Mouse (Mus musculus): ENCODE data around the gene Nefh. TPM values are rescaled to one million over a fixed set of nuclear protein-coding genes. Genes with fewer than 3 reads are reported as not detected.
A peak's percentile ranks its signal among the peaks of the same experiment; 100 is the strongest.

Gene Nefh
- polyA plus RNA-seq, 1 experiment from 2014 or later, result 0.11 TPM

DNA sequence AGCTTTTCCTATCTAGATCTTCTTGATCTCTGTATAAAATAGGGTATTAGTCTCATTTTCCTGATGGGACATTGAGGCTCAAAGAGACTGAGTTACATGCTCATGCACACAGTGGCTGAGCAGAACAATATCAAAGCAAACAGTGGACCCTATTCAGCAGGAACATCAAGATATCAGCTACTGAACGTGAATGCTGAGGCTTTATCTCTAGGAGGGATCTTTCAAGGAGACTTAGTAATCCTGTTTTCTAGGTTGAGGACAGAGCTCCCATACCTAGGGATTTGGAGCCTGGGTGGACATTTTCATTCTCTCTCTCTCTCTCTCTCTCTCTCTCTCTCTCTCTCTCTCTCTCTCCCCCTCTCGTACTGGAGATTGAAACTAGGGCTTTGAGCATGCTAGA lies 35.7 kb upstream of the Nefh start:
- no peaks in the 10 kb centered on the region for H3K36me3 ChIP-seq (ENCODE audit: control insufficient read depth, insufficient read depth)
- H3K4me3 ChIP-seq (ENCODE audit: low read depth, low read length), result no peak overlapping the region
- no peaks in the 10 kb centered on the region for H3K9me3 ChIP-seq (replicated peaks; ENCODE audit: control insufficient read depth, low read length)
- H3K27me3 ChIP-seq (ENCODE audit: control insufficient read depth, insufficient read depth, low read depth, low read length), result no peaks in the 10 kb centered on the region
- no peak for ATAC-seq (ENCODE audit: low read depth)
- H3K4me2 ChIP-seq (ENCODE audit: low read depth, low read length), result no peak overlapping the region
- 42% methylated on average over 2 of the region's 2 CpGs for WGBS (ENCODE audit: insufficient replicate concordance)
- H3K4me1 ChIP-seq (ENCODE audit: control insufficient read depth, low read depth, low read length), result peaks cover 24% of the 10 kb centered on the region
- no peak overlapping the region for H3K27ac ChIP-seq (ENCODE audit: low read length)
- no peak overlapping the region for H3K9ac ChIP-seq (ENCODE audit: low read depth, low read length)

DNA sequence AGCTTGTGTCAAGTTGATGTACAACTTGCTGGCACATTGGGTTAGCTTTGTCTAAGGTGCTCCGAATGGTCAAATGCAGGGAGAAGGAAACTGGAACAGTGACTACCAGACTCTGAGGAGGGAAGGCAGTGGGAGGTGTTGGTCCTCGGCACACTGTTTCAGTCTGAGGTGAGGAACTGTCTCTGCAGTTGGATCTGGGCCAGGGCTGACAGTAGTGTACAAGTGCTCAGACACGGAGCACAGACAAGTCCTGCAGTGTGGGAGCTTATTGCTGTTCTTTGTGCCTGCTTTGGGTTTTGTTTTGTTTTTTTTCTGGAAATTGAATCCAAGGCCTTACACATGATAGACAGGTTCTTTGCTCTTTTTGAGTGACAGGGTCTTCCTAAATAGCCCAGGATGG lies 35.1 kb upstream of the Nefh start:
- no peaks in the 10 kb centered on the region for H3K9me3 ChIP-seq (replicated peaks; ENCODE audit: control insufficient read depth, low read length)
- H3K4me1 ChIP-seq (ENCODE audit: control insufficient read depth, low read depth, low read length), result peaks cover 18% of the 10 kb centered on the region
- no peaks in the 10 kb centered on the region for H3K27me3 ChIP-seq (ENCODE audit: control insufficient read depth, insufficient read depth, low read depth, low read length)
- no peak overlapping the region for H3K9ac ChIP-seq (ENCODE audit: low read depth, low read length)
- H3K4me2 ChIP-seq (ENCODE audit: low read depth, low read length), result no peak overlapping the region
- no peak overlapping the region for H3K4me3 ChIP-seq (ENCODE audit: low read depth, low read length)
- WGBS (ENCODE audit: insufficient replicate concordance), result 62% methylated on average over 3 of the region's 3 CpGs
- H3K27ac ChIP-seq (ENCODE audit: low read length), result no peak overlapping the region
- no peak for ATAC-seq (ENCODE audit: low read depth)
- no peaks in the 10 kb centered on the region for H3K36me3 ChIP-seq (ENCODE audit: control insufficient read depth, insufficient read depth)

DNA sequence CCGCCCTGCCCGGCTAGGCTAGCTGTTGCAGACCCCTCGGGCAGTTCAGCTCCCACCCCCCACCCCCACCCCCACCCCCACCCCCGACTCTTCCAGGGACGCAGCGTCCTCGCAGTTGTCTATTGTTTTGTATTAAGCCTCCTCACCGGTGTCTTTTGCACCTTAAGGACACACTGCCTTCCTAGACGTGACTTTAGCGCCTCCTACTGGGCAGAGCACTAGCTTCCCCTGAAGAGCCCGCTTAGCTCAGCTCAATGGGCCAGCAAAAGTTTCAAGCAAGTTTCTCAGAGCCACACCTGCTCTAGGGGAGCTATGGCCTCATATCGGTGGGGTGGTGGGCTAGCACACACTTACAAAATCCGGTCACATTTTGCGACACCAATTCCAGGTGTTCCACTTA lies 27.8 kb upstream of the Nefh start:
- no peak overlapping the region for H3K9ac ChIP-seq (ENCODE audit: low read depth, low read length)
- no peak for ATAC-seq (ENCODE audit: low read depth)
- no peak overlapping the region for H3K4me3 ChIP-seq (ENCODE audit: low read depth, low read length)
- H3K9me3 ChIP-seq (replicated peaks; ENCODE audit: control insufficient read depth, low read length), result no peaks in the 10 kb centered on the region
- 0 out of 2 replicates have a peak overlapping the region, but pooled peaks have one; percentile 8 for H3K4me2 ChIP-seq (ENCODE audit: low read depth, low read length)
- H3K27me3 ChIP-seq (ENCODE audit: control insufficient read depth, insufficient read depth, low read depth, low read length), result no peaks in the 10 kb centered on the region
- no peaks in the 10 kb centered on the region for H3K36me3 ChIP-seq (ENCODE audit: control insufficient read depth, insufficient read depth)
- H3K27ac ChIP-seq (ENCODE audit: low read length), result no peak overlapping the region
- WGBS (ENCODE audit: insufficient replicate concordance), result 9% methylated on average over 14 of the region's 14 CpGs
- peaks cover 5% of the 10 kb centered on the region; the same call in 1 of the 2 replicates for H3K4me1 ChIP-seq (ENCODE audit: control insufficient read depth, low read depth, low read length)

DNA sequence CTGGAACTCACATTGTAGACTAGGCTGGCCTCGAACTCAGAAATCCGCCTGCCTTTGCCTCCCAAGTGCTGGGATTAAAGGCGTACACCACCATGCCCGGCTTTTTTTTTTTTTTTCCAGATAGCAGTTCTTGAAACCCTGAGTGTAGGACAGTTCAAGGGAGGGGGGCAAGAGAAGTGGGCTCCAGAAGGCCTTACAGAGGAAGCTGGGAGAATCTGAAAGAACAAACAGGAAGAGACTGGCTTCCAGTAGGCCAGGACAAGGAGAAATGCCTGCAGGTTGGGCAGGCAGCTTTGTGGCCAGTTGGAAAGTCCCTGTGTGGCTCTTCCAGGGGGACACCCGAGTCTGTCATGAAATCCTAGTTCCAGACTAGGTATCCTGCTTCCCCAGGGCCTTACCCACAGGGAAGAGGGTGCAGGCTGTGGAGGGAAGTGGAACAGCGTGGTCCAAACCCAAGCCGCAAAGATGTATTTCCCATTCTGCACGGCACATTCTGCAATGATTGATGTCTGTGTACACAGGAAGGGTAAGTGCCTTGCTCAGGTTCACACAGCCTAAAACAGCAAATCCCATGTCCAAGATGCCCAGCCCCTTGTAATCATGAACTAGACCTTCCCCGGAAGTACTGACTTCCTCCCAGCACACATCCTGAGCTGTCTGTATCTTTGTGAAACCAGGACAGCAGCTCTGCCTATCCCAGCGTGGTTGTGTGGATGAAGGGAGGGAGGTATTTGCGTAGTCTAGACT lies 26.7 kb upstream of the Nefh start:
- Histone ChIP-seq H3K4me3 (ENCODE audit: low read depth, low read length) (no peak overlapping the region), H3K27ac (ENCODE audit: low read length) (peak overlapping the region; percentile 43; the same call in 1 of the 2 replicates), H3K36me3 (ENCODE audit: control insufficient read depth, insufficient read depth) (no peaks in the 10 kb centered on the region), H3K9me3 (replicated peaks; ENCODE audit: control insufficient read depth, low read length) (no peaks in the 10 kb centered on the region), H3K4me2 (ENCODE audit: low read depth, low read length) (no peak overlapping the region), H3K4me1 (ENCODE audit: control insufficient read depth, low read depth, low read length) (peaks cover 5% of the 10 kb centered on the region; the same call in 1 of the 2 replicates), H3K27me3 (ENCODE audit: control insufficient read depth, insufficient read depth, low read depth, low read length) (no peaks in the 10 kb centered on the region), H3K9ac (ENCODE audit: low read depth, low read length) (no peak overlapping the region)
- ATAC-seq (ENCODE audit: low read depth), result peak; percentile 48
- 38% methylated on average over 11 of the region's 11 CpGs for WGBS (ENCODE audit: insufficient replicate concordance)

DNA sequence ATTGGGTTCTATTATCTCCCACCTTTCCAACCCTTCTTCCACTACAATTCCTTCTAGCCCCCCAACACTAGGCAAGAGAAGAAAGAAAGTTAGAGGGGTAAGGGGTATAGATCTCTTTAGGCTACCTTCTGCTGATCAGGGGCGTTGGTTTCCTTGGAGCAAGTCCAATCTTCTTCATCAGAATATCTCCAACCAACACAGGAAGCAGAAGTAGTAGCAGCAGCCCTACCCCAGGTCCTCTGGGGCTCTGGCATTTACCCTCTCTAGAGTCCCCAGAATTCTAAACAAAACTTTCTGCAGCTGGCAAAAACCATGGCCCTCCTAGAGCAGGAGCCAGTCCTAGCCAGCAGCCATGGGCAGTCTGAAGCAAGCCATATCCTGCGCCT lies 26.0 kb upstream of the Nefh start:
- Histone ChIP-seq H3K9me3 (replicated peaks; ENCODE audit: control insufficient read depth, low read length) (no peaks in the 10 kb centered on the region), H3K4me3 (ENCODE audit: low read depth, low read length) (no peak overlapping the region), H3K36me3 (ENCODE audit: control insufficient read depth, insufficient read depth) (no peaks in the 10 kb centered on the region), H3K9ac (ENCODE audit: low read depth, low read length) (no peak overlapping the region), H3K4me2 (ENCODE audit: low read depth, low read length) (no peak overlapping the region), H3K27ac (ENCODE audit: low read length) (no peak overlapping the region), H3K27me3 (ENCODE audit: control insufficient read depth, insufficient read depth, low read depth, low read length) (no peaks in the 10 kb centered on the region), H3K4me1 (ENCODE audit: control insufficient read depth, low read depth, low read length) (peaks cover 5% of the 10 kb centered on the region; the same call in 1 of the 2 replicates)
- 50% methylated on average over 2 of the region's 2 CpGs for WGBS (ENCODE audit: insufficient replicate concordance)
- ATAC-seq (ENCODE audit: low read depth), result no peak

DNA sequence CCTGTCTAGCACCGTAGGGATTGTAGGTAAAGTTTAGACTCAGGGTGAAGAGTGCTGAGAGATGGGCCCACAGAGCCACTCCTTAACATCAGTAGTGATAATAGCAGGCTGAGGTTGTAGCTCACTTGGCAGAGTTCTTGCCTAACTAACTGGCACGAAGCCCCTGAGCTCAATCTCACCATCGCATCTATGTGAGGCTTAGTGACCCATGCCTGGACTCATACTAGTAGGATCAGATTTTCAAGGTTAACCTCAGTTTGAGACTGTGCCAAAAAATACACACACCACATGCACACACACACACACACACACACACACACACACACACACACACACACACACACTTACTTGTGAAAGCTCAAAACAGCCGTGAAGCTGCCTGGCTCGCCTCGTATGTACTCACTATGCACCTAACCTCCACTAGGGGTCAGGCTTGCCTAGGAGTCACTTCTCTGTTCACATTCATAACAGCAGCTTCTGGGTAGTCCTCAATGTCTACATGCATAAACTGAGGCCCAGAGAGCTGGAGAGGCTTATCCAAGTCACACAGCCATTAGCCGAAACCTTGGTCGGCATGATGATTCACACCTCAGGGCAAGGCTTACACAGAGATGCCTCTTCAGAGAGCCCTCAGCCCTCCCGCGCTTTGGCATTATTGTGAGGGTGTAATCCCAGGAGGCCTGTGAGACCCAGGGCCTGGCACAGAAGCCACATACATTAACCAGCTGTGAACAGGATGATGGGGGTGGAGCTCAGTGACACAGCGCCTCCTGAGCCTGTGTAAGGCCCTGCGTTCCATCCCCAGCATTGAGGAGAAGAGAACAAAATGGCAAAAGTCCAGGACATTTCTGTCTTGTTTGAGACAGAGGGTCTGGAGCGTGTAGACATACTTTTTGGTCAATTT lies 25.4 kb upstream of the Nefh start:
- H3K9ac ChIP-seq (ENCODE audit: low read depth, low read length), result no peak overlapping the region
- no peaks in the 10 kb centered on the region for H3K9me3 ChIP-seq (replicated peaks; ENCODE audit: control insufficient read depth, low read length)
- no peak overlapping the region for H3K27ac ChIP-seq (ENCODE audit: low read length)
- H3K4me1 ChIP-seq (ENCODE audit: control insufficient read depth, low read depth, low read length), result peaks cover 8% of the 10 kb centered on the region; the same call in 1 of the 2 replicates
- no peaks in the 10 kb centered on the region for H3K27me3 ChIP-seq (ENCODE audit: control insufficient read depth, insufficient read depth, low read depth, low read length)
- ATAC-seq (ENCODE audit: low read depth), result peak; percentile 57
- H3K4me2 ChIP-seq (ENCODE audit: low read depth, low read length), result no peak overlapping the region
- H3K36me3 ChIP-seq (ENCODE audit: control insufficient read depth, insufficient read depth), result no peaks in the 10 kb centered on the region
- 41% methylated on average over 13 of the region's 13 CpGs for WGBS (ENCODE audit: insufficient replicate concordance)
- H3K4me3 ChIP-seq (ENCODE audit: low read depth, low read length), result no peak overlapping the region

DNA sequence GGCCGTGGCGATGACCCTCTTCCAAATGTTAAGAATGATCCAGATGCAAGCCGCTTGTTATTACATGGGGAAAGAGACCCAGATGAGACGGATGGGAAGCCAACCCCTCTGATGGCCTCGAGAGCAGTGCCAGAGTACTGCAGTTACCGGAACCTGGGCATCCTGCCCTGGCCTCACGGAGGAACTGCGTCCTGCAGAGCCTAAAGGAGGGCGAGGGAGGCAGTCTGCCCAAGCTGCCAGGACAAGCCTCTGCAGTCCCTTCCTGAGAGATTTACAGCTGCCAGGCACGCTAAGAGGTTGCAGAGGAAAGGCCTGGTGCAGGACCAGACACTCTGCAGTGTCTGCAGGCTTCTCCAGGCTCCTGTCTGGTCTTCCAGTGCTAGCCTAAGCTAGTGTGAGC lies 20.5 kb upstream of the Nefh start:
- 42% methylated on average over 10 of the region's 10 CpGs for WGBS (ENCODE audit: insufficient replicate concordance)
- no peak for ATAC-seq (ENCODE audit: low read depth)
- no peak overlapping the region for H3K27ac ChIP-seq (ENCODE audit: low read length)

DNA sequence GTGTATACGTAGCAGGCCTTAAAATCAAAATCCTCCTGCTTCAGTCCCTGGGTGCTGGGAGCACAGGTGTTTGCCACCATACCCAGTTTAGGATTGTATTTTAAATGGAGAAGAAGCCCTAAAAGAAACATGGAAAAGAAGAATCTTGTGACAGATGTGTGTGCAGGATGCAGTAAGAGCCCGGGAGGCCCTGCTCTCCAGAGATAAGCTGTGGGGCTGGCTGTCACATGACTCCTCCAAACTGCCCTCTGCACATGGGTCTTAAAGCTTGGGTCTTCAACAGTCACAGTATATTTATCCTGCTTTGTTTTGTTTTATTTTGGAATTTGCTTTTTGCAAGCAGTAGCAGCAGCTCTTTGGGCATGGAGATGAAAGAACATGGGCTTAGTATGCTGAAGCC lies 19.7 kb upstream of the Nefh start:
- 14% methylated on average over 2 of the region's 2 CpGs for WGBS (ENCODE audit: insufficient replicate concordance)

More for the DNA sequence above, 20.5 kb upstream of the Nefh start:
- H3K27me3 ChIP-seq (ENCODE audit: control insufficient read depth, insufficient read depth, low read depth, low read length), result no peaks in the 10 kb centered on the region
- no peak overlapping the region for H3K4me3 ChIP-seq (ENCODE audit: low read depth, low read length)
- H3K4me1 ChIP-seq (ENCODE audit: control insufficient read depth, low read depth, low read length), result peaks cover 18% of the 10 kb centered on the region
- H3K36me3 ChIP-seq (ENCODE audit: control insufficient read depth, insufficient read depth), result no peaks in the 10 kb centered on the region
- H3K4me2 ChIP-seq (ENCODE audit: low read depth, low read length), result no peak overlapping the region
- no peaks in the 10 kb centered on the region for H3K9me3 ChIP-seq (replicated peaks; ENCODE audit: control insufficient read depth, low read length)
- H3K9ac ChIP-seq (ENCODE audit: low read depth, low read length), result no peak overlapping the region

DNA sequence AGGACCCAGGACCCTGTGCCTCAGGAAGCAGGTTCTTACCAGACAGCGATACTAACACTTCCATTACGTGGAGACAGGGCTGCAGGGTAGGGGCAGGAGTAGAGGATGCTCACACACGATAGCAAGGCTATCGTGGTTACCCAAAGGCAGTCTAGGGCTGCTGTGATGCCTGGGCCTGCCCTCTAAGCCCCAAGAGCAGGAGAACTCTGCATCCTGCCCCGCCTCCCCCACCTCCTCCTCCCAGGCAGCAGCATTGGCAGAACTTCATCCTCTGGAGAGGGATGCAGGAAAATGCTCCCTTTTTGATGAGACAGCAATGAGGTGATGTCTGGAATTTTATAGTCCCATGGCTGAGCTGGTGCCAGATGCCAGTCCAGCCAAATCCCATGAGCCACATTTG lies 19.0 kb upstream of the Nefh start:
- Histone ChIP-seq H3K4me1 (ENCODE audit: control insufficient read depth, low read depth, low read length) (peaks cover 18% of the 10 kb centered on the region), H3K4me2 (ENCODE audit: low read depth, low read length) (no peak overlapping the region), H3K27ac (ENCODE audit: low read length) (peak overlapping the region; percentile 56), H3K9ac (ENCODE audit: low read depth, low read length) (no peak overlapping the region), H3K4me3 (ENCODE audit: low read depth, low read length) (no peak overlapping the region), H3K9me3 (replicated peaks; ENCODE audit: control insufficient read depth, low read length) (no peaks in the 10 kb centered on the region), H3K36me3 (ENCODE audit: control insufficient read depth, insufficient read depth) (no peaks in the 10 kb centered on the region), H3K27me3 (ENCODE audit: control insufficient read depth, insufficient read depth, low read depth, low read length) (no peaks in the 10 kb centered on the region)
- 17% methylated on average over 5 of the region's 5 CpGs for WGBS (ENCODE audit: insufficient replicate concordance)
- ATAC-seq (ENCODE audit: low read depth), result peak; percentile 85

More for the DNA sequence above, 19.7 kb upstream of the Nefh start:
- H3K4me3 ChIP-seq (ENCODE audit: low read depth, low read length), result no peak overlapping the region
- H3K4me2 ChIP-seq (ENCODE audit: low read depth, low read length), result no peak overlapping the region
- peak; percentile 80 for ATAC-seq (ENCODE audit: low read depth)
- no peak overlapping the region for H3K9ac ChIP-seq (ENCODE audit: low read depth, low read length)
- H3K36me3 ChIP-seq (ENCODE audit: control insufficient read depth, insufficient read depth), result no peaks in the 10 kb centered on the region
- no peaks in the 10 kb centered on the region for H3K9me3 ChIP-seq (replicated peaks; ENCODE audit: control insufficient read depth, low read length)
- H3K27me3 ChIP-seq (ENCODE audit: control insufficient read depth, insufficient read depth, low read depth, low read length), result no peaks in the 10 kb centered on the region
- peak overlapping the region; percentile 56 for H3K27ac ChIP-seq (ENCODE audit: low read length)
- peaks cover 18% of the 10 kb centered on the region for H3K4me1 ChIP-seq (ENCODE audit: control insufficient read depth, low read depth, low read length)
